Mouse (Mus musculus) cortical plate, adult 2 months (tissue): ENCODE measurements around the gene Lyrm9.

Experiments used
- CTCF ChIP-seq: fragments of 200-500 bp; IDR thresholded peaks from 2 replicates; pipeline ENCODE4 v1.5.1; 2011; ENCODE audit warnings: mild to moderate bottlenecking, control low read depth, low read length; ENCODE audit not compliant: insufficient read depth; ENCODE audit errors: extremely low read depth
- POLR2A ChIP-seq: fragments of 200-500 bp; IDR thresholded peaks from 2 replicates; pipeline ENCODE4 v1.6.1; 2011; ENCODE audit warnings: mild to moderate bottlenecking, low read length, control low read depth; ENCODE audit not compliant: insufficient read depth; ENCODE audit errors: extremely low read depth

DNA sequence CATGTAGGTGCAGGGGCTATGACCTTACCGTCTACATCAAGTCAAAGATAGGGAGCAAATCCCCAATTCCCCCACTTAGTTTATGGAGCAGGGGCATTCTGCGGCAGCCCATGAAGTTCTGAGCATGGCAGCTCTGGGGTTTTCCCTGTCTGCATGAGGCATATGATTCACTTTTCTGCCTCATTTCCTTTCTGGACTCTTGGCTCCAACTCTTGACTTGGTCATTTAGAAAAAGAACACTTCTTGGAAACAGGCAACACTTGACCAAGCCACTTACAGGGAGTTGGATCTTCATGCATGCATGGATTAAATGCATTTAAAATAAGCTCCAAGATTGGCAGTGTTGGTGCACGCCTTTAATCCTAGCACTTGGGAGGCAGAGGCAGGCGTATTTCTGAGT, 62.8 kb downstream of the Lyrm9 start:
- TF ChIP-seq CTCF: no peak
- no peak for TF ChIP-seq POLR2A
